Comparison of ENCODE assay signal across 14 mouse cellular contexts in genomic region chr1:28602383-28602782, GRCm38 (mm10).
"Had no signal": no experiment of that assay in that cellular context is flagged by ENCODE, and none has a peak within 500 bp of the region (broad histone marks: within the 10 kb centered on the region; RNA-seq: fewer than 3 reads in every experiment).

No protein-coding gene starts in this region.

- H3K9me3 ChIP-seq: liver, embryonic 13.5 days; liver, embryonic 15.5 days; lung, embryonic 15.5 days; megakaryocyte, embryonic 14.5 days; midbrain, embryonic 15.5 days; neural tube, embryonic 12.5 days had no signal

- H3K27ac ChIP-seq: liver, embryonic 13.5 days; liver, embryonic 15.5 days; lung, embryonic 15.5 days; macrophage; midbrain, embryonic 15.5 days; neural tube, embryonic 12.5 days had no signal

- H3K4me3 ChIP-seq: liver, embryonic 13.5 days; liver, embryonic 15.5 days; lung, embryonic 15.5 days; megakaryocyte, embryonic 14.5 days; midbrain, embryonic 15.5 days; neural tube, embryonic 12.5 days had no signal

- H3K27me3 ChIP-seq: liver, embryonic 13.5 days; liver, embryonic 15.5 days; lung, embryonic 15.5 days; megakaryocyte, embryonic 14.5 days; midbrain, embryonic 15.5 days; neural tube, embryonic 12.5 days had no signal

- H3K4me1 ChIP-seq: liver, embryonic 13.5 days; liver, embryonic 15.5 days; lung, embryonic 15.5 days; megakaryocyte, embryonic 14.5 days; midbrain, embryonic 15.5 days; neural tube, embryonic 12.5 days had no signal

- H3K4me2 ChIP-seq: liver, embryonic 11.5 days; liver, embryonic 13.5 days; liver, embryonic 15.5 days; lung, embryonic 15.5 days; midbrain, embryonic 11.5 days; midbrain, embryonic 15.5 days; neural tube, embryonic 12.5 days had no signal

- DNase-seq: liver, embryonic 13.5 days; liver, postnatal 0 days; lung, postnatal 10 days; right cerebral cortex, postnatal 14 days; thymus, adult 2 months; thymus, postnatal 36 days had no signal

- H3K36me3 ChIP-seq: liver, embryonic 13.5 days; liver, embryonic 15.5 days; lung, embryonic 15.5 days; midbrain, embryonic 15.5 days; neural tube, embryonic 12.5 days had no signal

- ATAC-seq: liver, postnatal 0 days; midbrain, embryonic 15.5 days had no signal

- H3K9ac ChIP-seq: liver, embryonic 13.5 days; liver, embryonic 15.5 days; liver, postnatal 0 days; lung, embryonic 15.5 days; midbrain, embryonic 15.5 days; neural tube, embryonic 12.5 days had no signal
